Mouse (Mus musculus) MEL-GATA-1-ER (cell line): ENCODE measurements at regions not wholly inside any gene's neighbourhood (a gene's known extent, or its start where the extent isn't known, plus 50 kb on each side); places are given as distances from the start of the nearest gene placed in this dataset.
A peak's percentile ranks its signal among the peaks of the same experiment; 100 is the strongest.
"Not testable (repeated sequence)": the region's sequence is repeated elsewhere in the genome, so short reads cannot be mapped to it uniquely, and the experiment has no call there.

Experiments used
- DNase-seq: peaks from one replicate; pipeline ENCODE4 v3.0.0-alpha.2; 2012; ENCODE audit warnings: low read depth; ENCODE audit errors: extremely low read depth

- no peak for DNase-seq
Observed at GRCm38 (mm10) chr16:55758707-55759067, 80.0 kb downstream of the Nfkbiz start.

- DNase-seq = no peak
Observed at GRCm38 (mm10) chr16:55757952-55758706, 80.6 kb downstream of the Nfkbiz start.

- DNase-seq = not testable (repeated sequence)
Observed at GRCm38 (mm10) chr16:55757422-55757815, 81.3 kb downstream of the Nfkbiz start.

- DNase-seq = no peak
Observed at GRCm38 (mm10) chr16:55756764-55757421, 81.8 kb downstream of the Nfkbiz start.

- no peak for DNase-seq
Observed at GRCm38 (mm10) chr16:55755309-55755832, 83.3 kb downstream of the Nfkbiz start.

- DNase-seq = no peak
Observed at GRCm38 (mm10) chr16:55754092-55754763, 84.5 kb downstream of the Nfkbiz start.

- no peak for DNase-seq
Observed at GRCm38 (mm10) chr16:55753380-55753779, 85.3 kb downstream of the Nfkbiz start.

GRCm38 (mm10) chr16:55747250-55747649 is 91.4 kb downstream of the Nfkbiz start:
- DNase-seq = no peak

GRCm38 (mm10) chr16:55746159-55746558 is 92.5 kb downstream of the Nfkbiz start:
- no peak for DNase-seq

- no peak for DNase-seq
Observed at GRCm38 (mm10) chr16:55745094-55745493, 93.6 kb downstream of the Nfkbiz start.

- DNase-seq = no peak
Observed at GRCm38 (mm10) chr16:55741099-55741863, 97.4 kb downstream of the Nfkbiz start.

- no peak for DNase-seq
Observed at GRCm38 (mm10) chr16:55738741-55739140, 100.0 kb downstream of the Nfkbiz start.

- DNase-seq = no peak
Observed at GRCm38 (mm10) chr16:55735476-55735968, 103.2 kb downstream of the Nfkbiz start.

- DNase-seq = no peak
Observed at GRCm38 (mm10) chr16:55734301-55734700, 104.4 kb downstream of the Nfkbiz start.

- DNase-seq = no peak
Observed at GRCm38 (mm10) chr16:55733751-55734150, 104.9 kb downstream of the Nfkbiz start.

GRCm38 (mm10) chr16:55731003-55731402 is 107.7 kb downstream of the Nfkbiz start:
- no peak for DNase-seq

- no peak for DNase-seq
Observed at GRCm38 (mm10) chr16:55726538-55726937, 112.2 kb downstream of the Nfkbiz start.

- DNase-seq = peak; percentile 14
Observed at GRCm38 (mm10) chr16:55720430-55720829, 118.3 kb downstream of the Nfkbiz start.

- no peak for DNase-seq
Observed at GRCm38 (mm10) chr16:55710017-55710416, 128.7 kb downstream of the Nfkbiz start.

GRCm38 (mm10) chr16:55706502-55706901 is 132.2 kb downstream of the Nfkbiz start:
- DNase-seq = no peak

GRCm38 (mm10) chr16:55698489-55698892 is 140.2 kb downstream of the Nfkbiz start:
- DNase-seq = no peak
